Mouse (Mus musculus) C2C12 (cell line): Measurements from ENCODE around the gene Thsd1.

ENCODE experiments used
- CEBPB ChIP-seq: IDR thresholded peaks from one replicate; pipeline ENCODE4 v1.6.1; 2011; ENCODE audit warnings: low read depth, mild to moderate bottlenecking, control low read depth, moderate library complexity
- CTCF ChIP-seq: IDR thresholded peaks from one replicate; pipeline ENCODE4 v1.5.1; 2011; ENCODE audit not compliant: control insufficient read depth, insufficient read depth, insufficient read length
- MAX ChIP-seq: IDR thresholded peaks from one replicate; pipeline ENCODE4 v1.6.1; 2011; ENCODE audit warnings: mild to moderate bottlenecking, control low read depth
- MYOG ChIP-seq: IDR thresholded peaks from one replicate; pipeline ENCODE4 v1.6.1; 2011; ENCODE audit not compliant: control insufficient read depth, insufficient read length; ENCODE audit errors: extremely low read depth
- USF1 ChIP-seq: IDR thresholded peaks from one replicate; pipeline ENCODE4 v1.6.1; 2011; ENCODE audit warnings: low read depth, mild to moderate bottlenecking, control low read depth, moderate library complexity

- TF ChIP-seq USF1 = no peak
- no peak for TF ChIP-seq MAX
- TF ChIP-seq CTCF = no peak
- no peak for TF ChIP-seq CEBPB
- no peak for TF ChIP-seq MYOG
Measured at GRCm38 (mm10) chr8:22228621-22229020, 1.5 kb downstream of the Thsd1 start.
